Mouse (Mus musculus) cortical plate, adult 2 months (tissue): ENCODE results near the gene Aebp2.
"Not testable (repeated sequence)": the region's sequence is repeated elsewhere in the genome, so short reads cannot be mapped to it uniquely, and the experiment has no call there.

Experiments used
- CTCF ChIP-seq: fragments of 200-500 bp; IDR thresholded peaks from 2 replicates; pipeline ENCODE4 v1.5.1; 2011; ENCODE audit warnings: mild to moderate bottlenecking, control low read depth, low read length; ENCODE audit not compliant: insufficient read depth; ENCODE audit errors: extremely low read depth
- POLR2A ChIP-seq: fragments of 200-500 bp; IDR thresholded peaks from 2 replicates; pipeline ENCODE4 v1.6.1; 2011; ENCODE audit warnings: mild to moderate bottlenecking, low read length, control low read depth; ENCODE audit not compliant: insufficient read depth; ENCODE audit errors: extremely low read depth

DNA sequence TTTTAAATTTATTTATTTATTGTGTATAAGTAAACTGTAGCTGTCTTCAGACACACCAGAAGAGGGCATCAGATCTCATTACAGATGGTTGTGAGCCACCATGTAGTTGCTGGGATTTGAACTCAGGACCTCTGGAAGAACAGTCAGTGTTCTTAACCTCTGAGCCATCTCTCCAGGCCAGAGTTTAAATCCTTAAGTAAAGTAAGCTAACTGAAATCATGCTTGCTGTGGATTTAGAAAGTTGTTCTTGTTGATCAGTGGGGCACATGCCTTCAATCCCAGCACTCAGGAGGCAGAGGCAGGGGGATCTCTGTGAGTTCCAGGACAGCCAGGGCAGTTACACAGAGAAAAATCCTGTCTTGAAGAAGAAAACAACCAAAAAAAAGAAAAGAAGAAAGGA, 43.5 kb upstream of the Aebp2 start:
- TF ChIP-seq CTCF, POLR2A: not testable (repeated sequence)
